Mouse (Mus musculus) lung, postnatal 0 days (tissue): ENCODE results near the gene Pfkfb3.

Experiments
- CTCF ChIP-seq: IDR thresholded peaks from 2 replicates; pipeline ENCODE4 v1.5.1; 2016; ENCODE audit warnings: antibody characterized with exemption, mild to moderate bottlenecking
- EP300 ChIP-seq: IDR thresholded peaks from 2 replicates; pipeline ENCODE4 v1.6.1; 2016; ENCODE audit warnings: antibody characterized with exemption, mild to moderate bottlenecking, control low read depth

DNA sequence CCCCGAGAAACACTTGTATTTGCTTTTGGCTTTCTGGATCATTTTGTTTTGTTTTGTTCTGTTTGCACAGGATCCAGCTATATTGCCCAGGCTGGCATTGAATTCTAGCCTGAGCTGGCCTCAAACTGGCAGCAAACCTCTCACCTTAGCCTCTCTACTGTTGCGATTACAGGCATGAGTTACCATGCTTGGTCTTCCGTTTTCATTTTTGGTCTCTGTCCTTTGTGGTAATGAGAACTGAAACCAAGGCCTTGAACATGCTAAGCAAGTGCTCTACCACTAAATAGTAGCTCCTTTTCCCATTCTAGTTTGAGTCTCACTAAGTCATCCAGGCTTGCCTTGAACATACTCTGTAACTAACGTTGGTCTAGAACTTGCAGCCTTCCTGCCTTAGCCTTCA, 63.3 kb downstream of the Pfkfb3 start:
- TF ChIP-seq CTCF (no peak), EP300 (no peak)
